Mouse (Mus musculus) liver, postnatal 0 days (tissue): Measurements from ENCODE around the gene Ptk7. TPM values are rescaled to one million over a fixed set of nuclear protein-coding genes. Genes with fewer than 3 reads are reported as not detected.

ENCODE experiments used
- ATAC-seq: fragments of 200-750 bp; cut with Nextera tagmentation; 2 replicates; pipeline ENCODE4 v1.8.0; 2017; ENCODE audit warnings: mild to moderate bottlenecking, moderate library complexity
- DNase-seq: peaks from one replicate; pipeline ENCODE4 v3.0.0-alpha.2; 2016
- H3K27ac ChIP-seq: fragments of 300-500 bp; sonication (generic); 2 replicates; pipeline ENCODE4 v1.5.1; 2014; ENCODE audit warnings: antibody characterized with exemption, moderate library complexity, mild to moderate bottlenecking, low read depth
- H3K27me3 ChIP-seq: fragments of 300-500 bp; sonication (generic); 2 replicates; pipeline ENCODE4 v1.6.1; 2014; ENCODE audit warnings: low read length, control low read depth, mixed read lengths; ENCODE audit not compliant: insufficient read depth
- H3K36me3 ChIP-seq: fragments of 300-500 bp; sonication (generic); replicated peaks from 2 replicates; pipeline ENCODE4 v1.6.1; 2014; ENCODE audit warnings: mild to moderate bottlenecking, control low read depth, low read length, moderate library complexity, mixed read lengths; ENCODE audit not compliant: insufficient read depth
- H3K4me1 ChIP-seq: fragments of 300-500 bp; sonication (generic); 2 replicates; pipeline ENCODE4 v1.6.1; 2014; ENCODE audit warnings: antibody characterized with exemption, mild to moderate bottlenecking, control low read depth; ENCODE audit not compliant: insufficient read depth
- H3K4me2 ChIP-seq: fragments of 300-500 bp; sonication (generic); 2 replicates; pipeline ENCODE4 v1.6.1; 2014; ENCODE audit warnings: low read depth, mild to moderate bottlenecking, low read length, moderate library complexity, mixed read lengths
- H3K4me3 ChIP-seq: fragments of 300-500 bp; sonication (generic); 2 replicates; pipeline ENCODE4 v1.5.1; 2014; ENCODE audit warnings: low read depth, low read length
- H3K9ac ChIP-seq: fragments of 300-500 bp; sonication (generic); replicated peaks from 2 replicates; pipeline ENCODE4 v1.6.1; 2014; ENCODE audit warnings: mild to moderate bottlenecking, moderate library complexity
- H3K9me3 ChIP-seq: fragments of 300-500 bp; sonication (generic); 2 replicates; pipeline ENCODE4 v1.6.1; 2016; ENCODE audit warnings: mild to moderate bottlenecking, control low read depth, low read length, mixed read lengths
- CTCF ChIP-seq: sonication (generic); IDR thresholded peaks from 2 replicates; pipeline ENCODE4 v1.5.1; 2016; ENCODE audit warnings: antibody characterized with exemption, low read depth
- EP300 ChIP-seq: IDR thresholded peaks from 2 replicates; pipeline ENCODE4 v1.6.1; 2016; ENCODE audit warnings: antibody characterized with exemption, low read depth, mild to moderate bottlenecking
- whole genome bisulfite sequencing: fragments of 180-500 bp; shearing (Covaris S2); extraction: QIAGEN DNeasy Blood & Tissue Kit; methylation state at CpG from one replicate; pipeline ENCODE4 v1.1.7; 2014; ENCODE audit not compliant: insufficient replicate concordance; 5-methylcytosine and 5-hydroxymethylcytosine counted together
- polyA plus RNA-seq: library from polyadenylated mRNA; unstranded; fragments of >200 nt; fragmentation: Nextera tagmentation; extraction: Ambion mirVana; gene quantifications from 2 replicates; pipeline ENCODE4 v1.2.1, GENCODE M21; 2015

Gene Ptk7
- polyA plus RNA-seq, 1 experiment from 2014 or later: 3.5 TPM

GRCm38 (mm10) chr17:46651755-46652547 lies 22.6 kb upstream of the Ptk7 start:
- peak overlapping the region; percentile 70 for H3K9ac ChIP-seq
- TF ChIP-seq EP300 (no peak), CTCF (no peak)
- H3K27ac ChIP-seq: no peak overlapping the region
- DNase-seq: no peak
- H3K4me3 ChIP-seq: 0 out of 2 replicates have a peak overlapping the region, but pooled peaks have one; percentile 62
- peaks cover 17% of the 10 kb centered on the region for H3K4me1 ChIP-seq
- H3K27me3 ChIP-seq: no peaks in the 10 kb centered on the region
- peaks cover 21% of the 10 kb centered on the region for H3K36me3 ChIP-seq
- WGBS: 73% methylated on average over 20 of the region's 20 CpGs
- H3K9me3 ChIP-seq: no peaks in the 10 kb centered on the region
- peak overlapping the region; percentile 91 for H3K4me2 ChIP-seq
- no peak for ATAC-seq

GRCm38 (mm10) chr17:46651292-46651691 lies 22.0 kb upstream of the Ptk7 start:
- no peak for TF ChIP-seq CTCF
- no peak for TF ChIP-seq EP300
- no peaks in the 10 kb centered on the region for H3K27me3 ChIP-seq
- H3K4me2 ChIP-seq: peak overlapping the region; percentile 91
- WGBS: 72% methylated on average over 17 of the region's 17 CpGs
- no peaks in the 10 kb centered on the region for H3K9me3 ChIP-seq
- ATAC-seq: no peak
- no peak for DNase-seq
- H3K4me1 ChIP-seq: peaks cover 23% of the 10 kb centered on the region
- peak overlapping the region; percentile 70 for H3K9ac ChIP-seq
- peak overlapping the region; percentile 62 for H3K4me3 ChIP-seq
- 0 out of 2 replicates have a peak overlapping the region, but pooled peaks have one; percentile 84 for H3K27ac ChIP-seq
- peaks cover 21% of the 10 kb centered on the region for H3K36me3 ChIP-seq

- ATAC-seq (peak; percentile 77), DNase-seq (peak; percentile 90)
- peaks cover 21% of the 10 kb centered on the region for H3K36me3 ChIP-seq
- peak within 1 kb of the TSS; percentile 70 for H3K9ac ChIP-seq
- H3K4me2 ChIP-seq: peak within 1 kb of the TSS; percentile 91
- under 1% methylated on average over 43 of the region's 58 CpGs for WGBS
- no peak for TF ChIP-seq CTCF
- TF ChIP-seq EP300: peak; percentile 41; the same call in 1 of the 2 replicates
- no peaks in the 10 kb centered on the region for H3K9me3 ChIP-seq
- peak within 1 kb of the TSS; percentile 84 for H3K27ac ChIP-seq
- H3K4me1 ChIP-seq: peaks cover 23% of the 10 kb centered on the region
- H3K27me3 ChIP-seq: no peaks in the 10 kb centered on the region
- peak within 1 kb of the TSS; percentile 62 for H3K4me3 ChIP-seq
Observed at GRCm38 (mm10) chr17:46650232-46651031, 21.1 kb upstream of the Ptk7 start, which contains the start of gene Cul7. Cul7 (plus strand) TSS chr17:46650337.

- Histone ChIP-seq H3K9me3 (no peaks in the 10 kb centered on the region), H3K36me3 (peaks cover 21% of the 10 kb centered on the region), H3K4me2 (peak overlapping the region; percentile 91), H3K4me3 (peak overlapping the region; percentile 62), H3K4me1 (peaks cover 29% of the 10 kb centered on the region), H3K9ac (peak overlapping the region; percentile 70), H3K27ac (peak overlapping the region; percentile 84), H3K27me3 (no peaks in the 10 kb centered on the region)
- TF ChIP-seq CTCF (no peak), EP300 (no peak)
- ATAC-seq (no peak), DNase-seq (no peak)
- 24% methylated on average over 15 of the region's 15 CpGs for WGBS
Observed at GRCm38 (mm10) chr17:46649811-46650210, 20.5 kb upstream of the Ptk7 start.

GRCm38 (mm10) chr17:46648436-46648835 lies 19.1 kb upstream of the Ptk7 start:
- H3K36me3 ChIP-seq: peaks cover 17% of the 10 kb centered on the region
- DNase-seq: no peak
- no peak overlapping the region for H3K9ac ChIP-seq
- H3K27ac ChIP-seq: no peak overlapping the region
- no peak for ATAC-seq
- no peaks in the 10 kb centered on the region for H3K9me3 ChIP-seq
- peaks cover 38% of the 10 kb centered on the region for H3K4me1 ChIP-seq
- no peaks in the 10 kb centered on the region for H3K27me3 ChIP-seq
- TF ChIP-seq CTCF (no peak), EP300 (no peak)
- WGBS: 89% methylated on average over 9 of the region's 9 CpGs
- H3K4me2 ChIP-seq: no peak overlapping the region
- H3K4me3 ChIP-seq: no peak overlapping the region

GRCm38 (mm10) chr17:46647279-46647678 lies 18.0 kb upstream of the Ptk7 start:
- ATAC-seq (no peak), DNase-seq (no peak)
- H3K27me3 ChIP-seq: no peaks in the 10 kb centered on the region
- TF ChIP-seq CTCF: no peak
- no peak for TF ChIP-seq EP300
- H3K9ac ChIP-seq: peak overlapping the region; percentile 94
- H3K4me2 ChIP-seq: peak overlapping the region; percentile 91; the same call in 1 of the 2 replicates
- H3K4me1 ChIP-seq: peaks cover 38% of the 10 kb centered on the region
- no peak overlapping the region for H3K27ac ChIP-seq
- peaks cover 12% of the 10 kb centered on the region for H3K36me3 ChIP-seq
- no peaks in the 10 kb centered on the region for H3K9me3 ChIP-seq
- 87% methylated on average over 7 of the region's 7 CpGs for WGBS
- peak overlapping the region; percentile 98; the same call in 1 of the 2 replicates for H3K4me3 ChIP-seq
